Mouse (Mus musculus) cerebellum, adult 2 months (tissue): ENCODE measurements around the gene Fbxw21.

Experiments
- CTCF ChIP-seq: fragments of 200-500 bp; IDR thresholded peaks from 2 replicates; pipeline ENCODE4 v1.5.1; 2011; ENCODE audit warnings: low read depth, mild to moderate bottlenecking, control low read depth, low read length, moderate library complexity, borderline replicate concordance; ENCODE audit not compliant: insufficient read depth
- POLR2A ChIP-seq: fragments of 200-500 bp; IDR thresholded peaks from 2 replicates; pipeline ENCODE4 v1.6.1; 2011; ENCODE audit warnings: low read length, control low read depth, borderline replicate concordance; ENCODE audit not compliant: insufficient read depth

DNA sequence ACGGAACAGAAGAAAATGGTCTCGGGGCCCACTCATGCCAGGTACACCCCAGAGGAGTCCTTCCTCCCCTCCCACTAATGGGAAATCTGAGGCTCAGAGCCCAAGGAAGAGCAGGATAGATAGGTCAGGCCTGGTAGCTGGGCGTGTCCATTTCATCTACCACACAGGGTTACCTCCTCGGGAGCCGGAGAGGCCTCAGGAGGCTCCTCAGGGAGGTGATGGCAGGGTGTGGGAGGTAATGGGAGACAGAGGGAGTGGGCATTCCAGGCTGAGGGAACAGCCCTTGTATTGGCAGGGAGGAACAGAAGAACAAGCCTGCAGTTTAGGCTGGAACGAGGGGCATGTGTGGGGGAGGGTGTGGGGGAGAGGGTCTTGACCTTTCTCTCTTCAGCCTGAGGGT lies 65.0 kb downstream of the Fbxw21 start:
- TF ChIP-seq POLR2A: no peak
- TF ChIP-seq CTCF: no peak
